Mouse (Mus musculus): ENCODE data around the gene Arv1. TPM values are rescaled to one million over a fixed set of nuclear protein-coding genes. Genes with fewer than 3 reads are reported as not detected.

The Arv1 gene
- polyA plus RNA-seq (2021; fragmentation: Nextera tagmentation), result 8.2 and 9.9 TPM in 2 replicates
- long read RNA-seq, experiment 1, partial matches to known transcripts, result 7 of 23 reads
- long read RNA-seq, experiment 1, other reads (novel, unspliced or antisense), result 12 of 23 reads
- long read RNA-seq, experiment 2, partial matches to known transcripts, result 1 of 5 reads
- long read RNA-seq, experiment 2, other reads (novel, unspliced or antisense), result 3 of 5 reads

GRCm38 (mm10) chr8:124721862-124722515, at the start of gene Arv1, which contains the start of gene Ttc13:
Gene Arv1 (plus strand): TSS chr8:124722139.
Gene Ttc13 (minus strand): TSS chr8:124721983.

GRCm38 (mm10) chr8:124751709-124752173, 29.8 kb downstream of the Arv1 start, which contains the start of gene Fam89a:
Gene Fam89a (minus strand): TSS chr8:124751832.

Other genes starting within 250 kb of the Arv1 start
- 20.9 and 23.6 TPM in 2 replicates for gene Cog2, start 201.4 kb upstream of the Arv1 start, polyA plus RNA-seq (2021; fragmentation: Nextera tagmentation)
- 8.5 and 15.3 TPM in 2 replicates for gene Agt, start 152.4 kb upstream of the Arv1 start, polyA plus RNA-seq (2021; fragmentation: Nextera tagmentation)
- gene Capn9, start 146.0 kb upstream of the Arv1 start, polyA plus RNA-seq (2021; fragmentation: Nextera tagmentation), result 0.11 and 0.19 TPM in 2 replicates
- 10.1 and 23.4 TPM in 2 replicates for gene 2310022B05Rik, start 58.8 kb upstream of the Arv1 start, polyA plus RNA-seq (2021; fragmentation: Nextera tagmentation)
- 11.5 and 11.7 TPM in 2 replicates for gene Ttc13, start 156 bp upstream of the Arv1 start, polyA plus RNA-seq (2021; fragmentation: Nextera tagmentation)
- 0.44 and 3.3 TPM in 2 replicates for gene Fam89a, start 29.7 kb downstream of the Arv1 start, polyA plus RNA-seq (2021; fragmentation: Nextera tagmentation)
- gene Trim67, start 71.0 kb downstream of the Arv1 start, polyA plus RNA-seq (2021; fragmentation: Nextera tagmentation), result 0.38 and 0.77 TPM in 2 replicates
- 37.4 and 42.4 TPM in 2 replicates for gene Gnpat, start 140.9 kb downstream of the Arv1 start, polyA plus RNA-seq (2021; fragmentation: Nextera tagmentation)
- 16.6 and 17.4 TPM in 2 replicates for gene 2810004N23Rik, start 141.0 kb downstream of the Arv1 start, polyA plus RNA-seq (2021; fragmentation: Nextera tagmentation)
- 3.2 and 6.4 TPM in 2 replicates for gene Exoc8, start 175.6 kb downstream of the Arv1 start, polyA plus RNA-seq (2021; fragmentation: Nextera tagmentation)
- 3.0 and 3.4 TPM in 2 replicates for gene Sprtn, start 175.7 kb downstream of the Arv1 start, polyA plus RNA-seq (2021; fragmentation: Nextera tagmentation)
- gene Egln1, start 227.2 kb downstream of the Arv1 start, polyA plus RNA-seq (2021; fragmentation: Nextera tagmentation), result 8.7 and 9.6 TPM in 2 replicates

All from left cerebral cortex, adult 6 months (tissue).